Mouse (Mus musculus) yolk sac, embryonic 10.5 days (tissue): ENCODE measurements around the gene Yipf7.

Experiments
- DNase-seq: peaks from one replicate; pipeline ENCODE4 v3.0.0-alpha.2; 2017; ENCODE audit warnings: low spot score

The Yipf7 gene

DNA sequence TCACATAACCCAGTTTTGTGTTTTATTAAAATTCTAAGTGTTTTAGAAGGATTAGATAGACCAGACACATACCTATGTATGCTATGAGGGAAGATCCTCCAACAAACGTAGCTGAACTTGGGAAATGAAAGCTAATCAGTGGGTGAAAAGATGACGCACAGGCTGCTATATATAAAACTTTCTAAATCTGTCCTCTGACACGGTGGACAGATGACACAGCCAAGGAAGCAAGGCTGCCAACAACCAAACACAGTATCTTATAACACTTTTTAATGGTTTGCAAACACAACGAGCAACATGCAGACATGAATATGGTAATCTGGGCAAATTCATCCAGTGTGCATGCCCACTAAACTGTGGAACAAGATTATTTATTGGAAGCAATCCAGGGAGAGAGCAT, at the start of gene Yipf7:
Yipf7 (minus strand) TSS at position 160 of the 400 bp plus-strand sequence.
- no peak for DNase-seq

DNA sequence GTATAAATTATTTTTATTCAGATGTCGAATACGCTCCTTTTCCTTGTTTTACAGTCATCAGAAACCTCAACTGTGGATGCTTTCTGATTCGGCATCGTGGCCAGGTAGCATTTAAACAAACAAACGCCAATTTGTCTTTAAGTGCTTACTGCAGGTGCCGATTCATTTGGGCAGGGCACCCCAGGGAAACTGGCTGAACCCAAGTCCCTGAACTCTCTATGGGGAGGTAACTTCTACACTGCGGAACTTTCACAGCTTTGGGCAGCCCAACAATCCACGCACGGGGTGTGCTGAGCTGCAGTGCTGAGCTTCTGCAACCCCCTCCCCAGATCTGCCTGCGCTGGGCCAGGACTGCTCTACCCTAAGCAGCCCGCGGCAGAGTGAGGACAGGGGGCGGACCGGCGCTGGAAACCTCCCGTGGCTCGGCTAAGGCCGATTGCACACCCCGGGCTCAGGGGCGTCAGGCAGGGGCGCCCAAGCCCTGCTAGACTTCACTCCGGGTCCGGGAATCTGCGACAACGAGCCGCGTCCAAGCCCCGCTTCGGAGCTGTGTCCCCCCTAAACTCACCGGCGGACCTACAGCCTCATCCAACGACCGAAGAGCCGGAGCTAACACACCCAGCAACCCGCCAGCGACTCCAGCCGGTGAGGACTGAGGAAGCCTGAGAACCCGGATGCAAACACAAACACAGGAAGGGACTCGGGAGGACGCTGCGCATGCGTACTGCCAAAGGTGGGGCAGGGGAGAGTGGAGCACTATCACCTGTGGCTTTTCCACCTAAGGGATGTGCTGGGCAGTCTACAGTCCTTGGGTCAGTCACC, 49.4 kb upstream of the Yipf7 start, which contains the start of gene Gnpda2:
Gnpda2 (minus strand) TSS at position 701 of the 822 bp plus-strand sequence.
- DNase-seq = peak; percentile 86

GRCm38 (mm10) chr5:69557404-69557935, 15.0 kb upstream of the Yipf7 start:
- DNase-seq = peak; percentile 18

DNA sequence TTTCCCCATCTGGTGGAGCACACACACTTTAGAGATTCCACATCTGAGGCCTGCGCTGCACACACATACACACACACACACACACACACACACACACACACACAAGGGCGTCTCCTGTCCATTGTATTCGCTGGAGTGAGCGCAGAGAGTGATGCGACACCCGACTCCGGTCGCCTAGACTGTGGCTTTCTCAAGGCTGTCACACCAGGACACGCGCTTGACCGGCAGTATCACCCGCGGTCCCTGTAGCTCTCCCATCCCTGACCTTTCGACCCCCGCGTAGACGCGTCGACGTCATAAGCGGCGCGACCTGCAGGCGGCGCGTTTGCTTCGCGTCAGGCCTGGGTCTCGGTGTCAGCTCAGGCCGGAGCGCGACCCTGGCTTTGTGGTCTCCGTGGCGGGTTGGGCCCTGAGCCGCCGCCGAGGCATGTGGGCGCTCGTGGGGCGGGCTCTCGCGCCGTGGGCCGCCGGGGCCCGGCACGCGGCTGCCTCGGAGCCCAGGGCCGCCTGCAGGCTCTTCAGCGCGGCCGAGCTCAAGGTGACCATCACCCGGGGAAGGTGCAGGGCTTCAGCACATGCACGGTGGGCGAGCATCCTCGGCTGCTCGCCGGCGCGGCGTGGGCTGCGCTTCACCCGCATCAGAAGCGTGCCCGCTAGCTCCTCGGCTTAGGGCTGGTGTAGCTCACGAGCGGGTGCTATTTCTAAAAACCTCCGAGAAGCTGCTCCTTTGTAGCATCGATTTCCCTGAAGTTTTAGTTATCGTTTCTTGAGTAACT, 14.4 kb upstream of the Yipf7 start, which contains the start of gene Guf1:
Guf1 (plus strand) TSS at position 296 of the 776 bp plus-strand sequence.
- peak; percentile 93 for DNase-seq

DNA sequence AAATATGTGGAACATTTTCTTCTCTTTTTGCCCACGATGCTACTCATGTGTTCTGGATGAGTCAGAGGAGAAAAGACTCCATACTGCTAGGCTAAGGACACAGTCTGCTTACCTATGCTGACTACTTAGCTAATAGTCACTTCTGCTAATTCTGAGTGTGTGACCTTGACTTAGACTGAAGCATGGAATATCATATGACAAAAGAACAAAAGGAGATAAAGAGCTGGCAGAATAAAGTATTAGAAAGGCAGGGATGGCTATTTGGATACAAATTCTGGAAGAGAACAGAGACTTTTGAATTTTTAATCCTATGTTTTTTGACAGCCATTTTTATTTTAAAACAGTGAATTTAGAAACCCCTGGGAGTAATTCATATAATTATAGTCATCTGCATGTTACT, 768 bp downstream of the Yipf7 start:
- DNase-seq = no peak

DNA sequence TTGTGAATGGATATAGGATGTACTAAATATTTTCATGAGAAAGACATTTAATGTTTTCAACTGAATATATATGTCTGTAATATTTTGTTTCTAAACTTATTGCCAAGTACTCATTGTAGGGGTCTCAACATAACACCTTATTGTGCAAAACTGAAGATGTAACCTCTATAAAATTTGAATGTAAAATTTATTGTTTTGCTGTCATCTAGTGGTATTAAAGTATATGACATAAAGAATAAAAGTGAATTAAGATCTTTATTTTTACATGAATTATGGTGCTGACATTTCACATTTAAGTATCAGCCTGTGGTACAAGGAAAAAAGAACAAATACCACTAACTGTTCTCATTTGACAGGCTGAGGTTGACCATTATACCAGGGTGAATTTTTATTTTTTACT, 18.5 kb downstream of the Yipf7 start:
- DNase-seq = no peak

DNA sequence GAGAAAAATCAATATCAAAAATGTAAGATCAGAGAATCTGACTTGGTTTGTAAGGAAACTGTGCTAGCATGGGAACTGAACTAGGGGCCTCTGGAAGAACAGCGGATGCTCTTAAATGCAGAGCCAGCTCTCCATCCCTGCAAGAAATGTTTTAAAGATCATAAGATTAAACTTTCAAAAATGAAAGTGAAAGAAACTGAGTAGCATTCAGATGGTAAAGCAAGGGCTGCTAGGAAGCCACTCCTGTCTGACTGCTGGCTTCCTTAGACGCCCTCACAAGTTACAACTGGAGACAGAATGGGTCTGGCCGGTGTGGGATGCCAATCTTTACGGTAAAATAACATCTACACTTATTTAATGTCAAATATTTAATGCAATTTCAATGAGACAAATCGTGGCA, 20.4 kb downstream of the Yipf7 start:
- DNase-seq = no peak

GRCm38 (mm10) chr5:69520661-69521278, 21.7 kb downstream of the Yipf7 start:
- DNase-seq = no peak

DNA sequence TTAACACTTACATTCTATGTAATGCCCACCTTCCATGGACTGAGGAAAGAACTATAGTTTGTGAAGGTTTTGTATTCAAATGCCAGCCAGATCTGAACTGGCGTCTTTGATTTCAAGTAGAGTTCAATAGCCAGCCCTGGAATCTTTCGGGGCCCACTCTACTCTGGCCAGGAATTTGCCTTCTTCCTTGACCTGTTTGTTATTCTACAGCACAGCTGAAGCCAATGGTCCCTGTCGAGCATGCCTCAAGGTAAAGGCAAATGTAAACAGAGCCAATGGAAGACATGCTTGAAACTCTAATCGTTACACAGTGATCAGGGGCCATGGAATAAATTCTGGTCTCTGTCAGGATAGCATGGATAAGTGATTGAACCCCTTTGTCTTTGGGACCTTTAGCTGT, 30.2 kb downstream of the Yipf7 start:
- no peak for DNase-seq

GRCm38 (mm10) chr5:69511631-69512030, 30.8 kb downstream of the Yipf7 start:
- no peak for DNase-seq

DNA sequence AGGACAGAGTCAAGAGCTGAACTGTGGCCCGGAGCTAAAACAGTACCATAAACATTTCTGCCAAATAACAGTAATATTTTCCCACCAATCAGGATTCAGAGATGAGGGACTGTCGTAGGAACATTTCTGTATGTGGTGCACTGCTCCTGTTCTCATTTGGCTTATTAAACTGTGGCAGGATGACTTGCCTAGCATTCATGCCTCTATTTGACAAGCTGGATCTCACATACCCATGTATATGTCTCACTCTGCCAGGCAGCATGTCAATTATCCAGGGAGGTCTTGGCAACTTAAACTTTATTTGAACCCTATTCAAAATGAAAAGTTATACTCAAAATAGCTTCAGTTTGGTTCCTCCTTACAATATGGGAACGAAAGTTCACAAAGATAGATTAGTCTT, 35.4 kb downstream of the Yipf7 start:
- DNase-seq = no peak

DNA sequence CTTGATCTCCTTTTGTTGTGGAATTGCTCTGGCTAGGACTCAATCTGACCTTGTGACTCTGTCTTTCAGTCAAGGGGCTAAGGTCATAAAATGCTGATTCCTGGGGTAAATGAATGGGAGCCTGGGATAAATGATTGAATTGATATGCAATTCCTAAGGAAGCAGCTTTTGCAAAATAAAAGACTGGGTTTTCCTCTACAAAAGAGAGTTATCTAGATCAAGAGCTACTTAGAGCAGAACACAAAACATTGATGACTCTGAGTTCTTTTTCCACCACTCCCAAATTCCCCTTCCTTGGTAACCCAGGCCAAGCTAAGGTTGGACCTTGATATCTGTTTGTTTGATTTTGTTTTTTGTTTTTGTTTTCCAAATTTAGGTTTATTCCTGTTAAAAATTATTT, 53.4 kb downstream of the Yipf7 start:
- no peak for DNase-seq

- no peak for DNase-seq
Observed at GRCm38 (mm10) chr5:69467520-69467919, 74.9 kb downstream of the Yipf7 start.
